ENCODE assay signal across 10 mouse cellular contexts in the genomic region with DNA sequence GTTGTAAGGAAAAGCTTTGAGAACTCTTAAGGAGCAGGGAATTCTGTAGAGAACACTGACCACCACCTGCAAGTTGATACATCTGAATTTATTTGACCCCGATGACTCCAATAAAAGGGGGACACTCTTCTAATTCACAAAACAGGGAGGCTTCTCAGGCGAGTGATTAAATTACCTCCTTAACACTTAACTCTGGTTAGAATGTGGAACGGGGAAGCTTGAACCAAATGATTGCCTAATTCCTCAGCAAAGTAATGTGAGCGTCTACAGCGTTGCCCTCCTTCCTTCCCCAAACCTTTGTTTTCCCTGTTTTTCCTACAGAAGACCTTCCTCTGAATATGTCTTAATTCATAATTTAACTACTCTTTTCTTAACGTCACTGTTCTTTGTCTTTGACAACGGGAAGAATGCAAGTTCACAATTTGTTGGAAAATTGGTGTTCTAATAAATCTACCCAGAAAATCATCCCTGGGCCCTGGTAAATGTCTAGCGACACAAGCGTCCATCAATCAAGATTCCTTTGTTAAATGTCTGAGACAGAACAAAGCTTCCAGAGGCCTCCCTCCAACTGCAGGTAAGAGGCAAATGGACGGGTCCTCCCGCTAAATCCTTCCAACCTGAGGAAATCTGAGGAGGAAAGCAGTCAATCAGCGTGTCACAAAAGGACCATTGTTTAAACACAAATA.
DNase-seq lines count a peak whose midpoint lies in the region; ATAC-seq and TF ChIP-seq lines count a peak whose summit lies in the region.
"Had no signal": no experiment of that assay in that cellular context is flagged by ENCODE, and none has a peak within 500 bp of the region (broad histone marks: within the 10 kb centered on the region; RNA-seq: fewer than 3 reads in every experiment).

No protein-coding gene starts in this region.

- 38% methylated on average over 12 of the region's 12 CpGs for WGBS in lung, embryonic 14.5 days
- WGBS in forebrain, embryonic 16.5 days = 11% methylated on average over 12 of the region's 12 CpGs
- 9% methylated on average over 12 of the region's 12 CpGs for WGBS in neural tube, embryonic 15.5 days

- no peaks in the 10 kb centered on the region for H3K9me3 ChIP-seq in lung, embryonic 14.5 days (ENCODE audit: low read depth, low read length)
- no peaks in the 10 kb centered on the region for H3K9me3 ChIP-seq in forebrain, embryonic 16.5 days (ENCODE audit: control insufficient read depth, low read length)
- no peaks in the 10 kb centered on the region for H3K9me3 ChIP-seq in neural tube, embryonic 15.5 days (replicated peaks)

- no peak for DNase-seq in lung, embryonic 14.5 days
- DNase-seq in lung, postnatal 10 days = no peak
- DNase-seq in mesoderm, embryonic 11.5 days (ENCODE audit: low read depth, low spot score) = peak; percentile 56
- no peak for DNase-seq in layer of hippocampus, postnatal 14 days (ENCODE audit: low spot score in 2 of 2)
- DNase-seq: adrenal gland, postnatal 10 days; kidney, postnatal 25 days; liver, postnatal 0 days had no signal

- H3K27ac ChIP-seq in lung, embryonic 14.5 days (ENCODE audit: low read depth) = no peak overlapping the region
- no peak overlapping the region for H3K27ac ChIP-seq in forebrain, embryonic 16.5 days (ENCODE audit: low read length)
- no peak overlapping the region for H3K27ac ChIP-seq in neural tube, embryonic 15.5 days (replicated peaks)

- H3K9ac ChIP-seq in lung, embryonic 14.5 days = no peak overlapping the region
- no peak overlapping the region for H3K9ac ChIP-seq in forebrain, embryonic 16.5 days (replicated peaks; ENCODE audit: low read depth, low read length)
- H3K9ac ChIP-seq in neural tube, embryonic 15.5 days (replicated peaks) = no peak overlapping the region
- H3K9ac ChIP-seq: liver, postnatal 0 days had no signal

- ATAC-seq in lung, embryonic 14.5 days (ENCODE audit: insufficient read depth) = 0 out of 2 replicates have a peak, but pooled peaks have one; percentile 15
- peak; percentile 24; the same call in 1 of the 2 replicates for ATAC-seq in forebrain, embryonic 16.5 days
- ATAC-seq in neural tube, embryonic 15.5 days (ENCODE audit: low FRiP score) = 0 out of 2 replicates have a peak, but pooled peaks have one; percentile 16
- ATAC-seq in inflammation-experienced regulatory T-cells, adult 6 months = no peak
- ATAC-seq: liver, postnatal 0 days had no signal

- no peak overlapping the region for H3K4me3 ChIP-seq in lung, embryonic 14.5 days (ENCODE audit: low read depth, low read length)
- H3K4me3 ChIP-seq in forebrain, embryonic 16.5 days (replicated peaks; ENCODE audit: low read length) = no peak overlapping the region
- H3K4me3 ChIP-seq in neural tube, embryonic 15.5 days (replicated peaks) = no peak overlapping the region

- no peaks in the 10 kb centered on the region for H3K36me3 ChIP-seq in lung, embryonic 14.5 days (ENCODE audit: insufficient read depth)
- no peaks in the 10 kb centered on the region for H3K36me3 ChIP-seq in forebrain, embryonic 16.5 days (ENCODE audit: control insufficient read depth, insufficient read depth)
- H3K36me3 ChIP-seq in neural tube, embryonic 15.5 days = no peaks in the 10 kb centered on the region

- H3K4me2 ChIP-seq in lung, embryonic 14.5 days = no peak overlapping the region
- no peak overlapping the region for H3K4me2 ChIP-seq in forebrain, embryonic 16.5 days (ENCODE audit: low read length)
- peak overlapping the region; percentile 21; the same call in 1 of the 2 replicates for H3K4me2 ChIP-seq in neural tube, embryonic 15.5 days

- TF ChIP-seq CTCF in lung, embryonic 14.5 days (IDR thresholded peaks at IDR 0.05; ENCODE audit: low read depth) = no peak

- peaks cover 3% of the 10 kb centered on the region; the same call in 1 of the 2 replicates for H3K4me1 ChIP-seq in lung, embryonic 14.5 days (ENCODE audit: insufficient read depth)
- H3K4me1 ChIP-seq in forebrain, embryonic 16.5 days (replicated peaks; ENCODE audit: control insufficient read depth, insufficient read depth, low read length) = peaks cover 5% of the 10 kb centered on the region; the same call in 1 of the 2 replicates
- H3K4me1 ChIP-seq in neural tube, embryonic 15.5 days = peaks cover 6% of the 10 kb centered on the region

- H3K27me3 ChIP-seq in lung, embryonic 14.5 days (ENCODE audit: insufficient read depth, low read length) = no peaks in the 10 kb centered on the region
- no peaks in the 10 kb centered on the region for H3K27me3 ChIP-seq in forebrain, embryonic 16.5 days (replicated peaks; ENCODE audit: control insufficient read depth, insufficient read depth, low read length)
- H3K27me3 ChIP-seq in neural tube, embryonic 15.5 days (replicated peaks) = no peaks in the 10 kb centered on the region
